Mouse (Mus musculus) testis, adult 2 months (tissue): ENCODE measurements around the gene Drap1.

Experiments used
- CTCF ChIP-seq: fragments of 200-500 bp; IDR thresholded peaks from 2 replicates; pipeline ENCODE4 v1.5.1; 2012; ENCODE audit warnings: low read depth, mild to moderate bottlenecking, inconsistent platforms, low read length, moderate library complexity; ENCODE audit not compliant: control insufficient read depth, insufficient read depth, insufficient replicate concordance
- POLR2A ChIP-seq: fragments of 200-500 bp; IDR thresholded peaks from 2 replicates; pipeline ENCODE4 v1.6.1; 2012; ENCODE audit warnings: low read depth, mild to moderate bottlenecking, inconsistent platforms, low read length, moderate library complexity; ENCODE audit not compliant: control insufficient read depth

GRCm38 (mm10) chr19:5422895-5423443 lies 1.8 kb downstream of the Drap1 start:
- TF ChIP-seq POLR2A (no peak), CTCF (no peak)
